Mouse (Mus musculus) hindbrain, embryonic 15.5 days (tissue): ENCODE measurements around the gene Lpcat2. TPM values are rescaled to one million over a fixed set of nuclear protein-coding genes. Genes with fewer than 3 reads are reported as not detected.
A peak's percentile ranks its signal among the peaks of the same experiment; 100 is the strongest.

Experiments
- ATAC-seq: fragments of 200-750 bp; cut with Nextera tagmentation; 2 replicates; pipeline ENCODE4 v1.8.0; 2017; ENCODE audit warnings: low read depth, moderate number of reproducible peaks, moderate TSS enrichment; ENCODE audit not compliant: low FRiP score
- H3K27ac ChIP-seq: fragments of 300-500 bp; sonication (generic); replicated peaks from 2 replicates; pipeline ENCODE4 v1.5.1; 2015; ENCODE audit warnings: mild to moderate bottlenecking, inconsistent platforms
- H3K27me3 ChIP-seq: fragments of 300-500 bp; sonication (generic); 2 replicates; pipeline ENCODE4 v1.6.1; 2015; ENCODE audit warnings: control low read depth, inconsistent platforms
- H3K36me3 ChIP-seq: fragments of 300-500 bp; sonication (generic); 2 replicates; pipeline ENCODE4 v1.6.1; 2015; ENCODE audit warnings: control low read depth, inconsistent platforms
- H3K4me1 ChIP-seq: fragments of 300-500 bp; sonication (generic); replicated peaks from 2 replicates; pipeline ENCODE4 v1.6.1; 2015; ENCODE audit warnings: control low read depth, inconsistent platforms
- H3K4me2 ChIP-seq: fragments of 300-500 bp; sonication (generic); 2 replicates; pipeline ENCODE4 v1.6.1; 2015; ENCODE audit warnings: moderate library complexity, mild to moderate bottlenecking, inconsistent platforms
- H3K4me3 ChIP-seq: fragments of 300-500 bp; sonication (generic); 2 replicates; pipeline ENCODE4 v1.5.1; 2015; ENCODE audit warnings: mild to moderate bottlenecking, inconsistent platforms
- H3K9ac ChIP-seq: fragments of 300-500 bp; sonication (generic); 2 replicates; pipeline ENCODE4 v1.6.1; 2015; ENCODE audit warnings: inconsistent platforms
- H3K9me3 ChIP-seq: fragments of 300-500 bp; sonication (generic); 2 replicates; pipeline ENCODE4 v1.6.1; 2016; ENCODE audit warnings: control low read depth, inconsistent platforms
- WGBS: fragments of 180-500 bp; shearing (Covaris S2); methylation state at CpG from one replicate; pipeline ENCODE4 v1.1.7; 2015; 5-methylcytosine and 5-hydroxymethylcytosine counted together
- polyA plus RNA-seq: library from polyadenylated mRNA; unstranded; fragments of >200 nt; fragmentation: Nextera tagmentation; extraction: Ambion mirVana; gene quantifications from 2 replicates; pipeline ENCODE4 v1.2.1, GENCODE M21; 2015

The Lpcat2 gene
- polyA plus RNA-seq: 9.9 and 11.4 TPM in 2 replicates

DNA sequence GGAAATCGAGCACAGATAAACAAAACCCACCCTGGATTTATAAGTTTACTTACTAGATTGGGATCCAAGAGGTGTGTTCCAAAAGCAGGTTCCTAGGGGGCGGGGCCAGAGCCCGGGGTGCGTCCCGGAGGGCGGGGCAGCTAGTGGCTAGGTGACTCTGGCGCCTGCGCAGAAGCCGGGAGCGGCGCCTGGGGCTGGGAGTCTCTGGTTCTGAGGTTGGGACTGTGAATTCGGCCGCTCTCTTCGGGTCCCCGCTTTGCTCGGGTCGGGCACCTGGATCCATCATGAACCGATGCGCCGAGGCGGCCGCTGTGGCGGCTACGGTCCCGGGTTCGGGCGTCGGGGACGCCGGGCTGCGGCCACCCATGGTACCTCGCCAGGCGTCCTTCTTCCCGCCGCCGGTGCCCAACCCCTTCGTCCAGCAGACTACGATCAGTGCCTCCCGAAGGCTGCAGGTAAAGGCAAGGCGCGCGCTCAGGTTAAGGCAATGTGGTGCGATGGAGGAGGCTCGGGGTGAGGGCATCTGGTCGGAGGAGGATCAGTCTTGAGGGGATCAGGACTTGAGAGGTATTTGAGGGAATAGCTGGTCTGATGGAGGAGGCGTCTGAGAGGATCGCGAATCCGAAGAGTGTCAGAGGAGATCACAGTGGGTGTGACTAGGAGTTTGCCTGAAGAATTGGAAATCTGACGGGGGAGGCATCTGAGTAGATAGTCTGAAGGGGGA lies at the start of gene Lpcat2:
Gene Lpcat2, plus strand, starts transcription at position 169 of the 724 bp plus-strand sequence.
- 1% methylated on average over 50 of the region's 50 CpGs for WGBS

DNA sequence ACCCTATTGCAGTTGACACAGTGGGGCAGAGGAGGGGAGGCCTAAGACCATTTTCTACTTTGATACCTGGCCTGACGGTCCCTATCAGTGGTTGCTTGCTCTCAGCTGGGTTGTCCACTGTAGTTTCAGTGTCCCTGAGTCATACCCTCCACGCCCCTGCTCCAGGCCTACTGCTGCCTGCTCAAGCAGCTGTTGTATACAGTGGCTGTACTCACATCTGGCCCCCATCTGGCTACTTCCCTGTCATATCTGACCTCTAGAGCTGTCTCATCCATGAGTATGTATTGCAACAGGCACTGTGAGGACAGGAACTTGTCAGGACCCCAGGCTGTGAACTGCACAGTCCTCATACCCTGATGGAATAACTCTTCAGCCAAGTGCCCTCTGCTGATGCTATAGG lies 42.4 kb upstream of the Lpcat2 start:
- ATAC-seq: no peak
- Histone ChIP-seq H3K27me3 (0 out of 2 replicates have a peak, but pooled peaks cover 6% of the 10 kb centered on the region), H3K36me3 (no peaks in the 10 kb centered on the region), H3K4me2 (no peak overlapping the region), H3K27ac (no peak overlapping the region), H3K4me1 (no peaks in the 10 kb centered on the region), H3K9ac (no peak overlapping the region), H3K4me3 (no peak overlapping the region), H3K9me3 (no peaks in the 10 kb centered on the region)
- WGBS: 89% methylated on average over 2 of the region's 2 CpGs

More for the DNA sequence above, at the start of gene Lpcat2:
- Histone ChIP-seq H3K4me1 (peaks cover 16% of the 10 kb centered on the region), H3K9me3 (no peaks in the 10 kb centered on the region), H3K4me2 (peak within 1 kb of the TSS; percentile 79), H3K27me3 (0 out of 2 replicates have a peak, but pooled peaks cover 3% of the 10 kb centered on the region), H3K27ac (peak within 1 kb of the TSS; percentile 72), H3K4me3 (peak within 1 kb of the TSS; percentile 77), H3K36me3 (no peaks in the 10 kb centered on the region), H3K9ac (peak within 1 kb of the TSS; percentile 82)
- peak; percentile 74 for ATAC-seq

DNA sequence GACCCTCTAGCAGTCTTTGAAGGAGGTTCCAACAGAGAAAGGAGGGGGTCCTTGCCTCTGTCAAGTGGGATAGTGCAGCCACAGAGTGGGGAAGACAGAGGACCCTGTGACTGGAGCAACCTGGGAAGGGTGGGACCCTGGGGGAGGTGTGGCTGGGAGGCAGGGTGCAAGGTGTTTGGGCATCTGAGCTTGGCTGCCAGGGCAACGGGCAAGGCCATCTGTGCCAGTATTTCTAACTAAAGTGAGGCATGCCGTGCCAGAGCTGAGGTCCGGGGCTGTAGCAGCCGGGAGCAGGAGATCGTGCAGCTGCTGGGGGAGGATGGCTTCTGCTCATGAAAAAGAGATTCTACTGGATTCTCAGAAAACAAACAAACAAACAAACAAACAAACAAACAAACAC lies 39.5 kb upstream of the Lpcat2 start:
- H3K4me1 ChIP-seq: no peaks in the 10 kb centered on the region
- no peak overlapping the region for H3K4me2 ChIP-seq
- H3K9me3 ChIP-seq: no peaks in the 10 kb centered on the region
- no peaks in the 10 kb centered on the region for H3K36me3 ChIP-seq
- H3K27ac ChIP-seq: no peak overlapping the region
- WGBS: 71% methylated on average over 5 of the region's 5 CpGs
- ATAC-seq: no peak
- H3K4me3 ChIP-seq: no peak overlapping the region
- no peak overlapping the region for H3K9ac ChIP-seq
- H3K27me3 ChIP-seq: 0 out of 2 replicates have a peak, but pooled peaks cover 6% of the 10 kb centered on the region

DNA sequence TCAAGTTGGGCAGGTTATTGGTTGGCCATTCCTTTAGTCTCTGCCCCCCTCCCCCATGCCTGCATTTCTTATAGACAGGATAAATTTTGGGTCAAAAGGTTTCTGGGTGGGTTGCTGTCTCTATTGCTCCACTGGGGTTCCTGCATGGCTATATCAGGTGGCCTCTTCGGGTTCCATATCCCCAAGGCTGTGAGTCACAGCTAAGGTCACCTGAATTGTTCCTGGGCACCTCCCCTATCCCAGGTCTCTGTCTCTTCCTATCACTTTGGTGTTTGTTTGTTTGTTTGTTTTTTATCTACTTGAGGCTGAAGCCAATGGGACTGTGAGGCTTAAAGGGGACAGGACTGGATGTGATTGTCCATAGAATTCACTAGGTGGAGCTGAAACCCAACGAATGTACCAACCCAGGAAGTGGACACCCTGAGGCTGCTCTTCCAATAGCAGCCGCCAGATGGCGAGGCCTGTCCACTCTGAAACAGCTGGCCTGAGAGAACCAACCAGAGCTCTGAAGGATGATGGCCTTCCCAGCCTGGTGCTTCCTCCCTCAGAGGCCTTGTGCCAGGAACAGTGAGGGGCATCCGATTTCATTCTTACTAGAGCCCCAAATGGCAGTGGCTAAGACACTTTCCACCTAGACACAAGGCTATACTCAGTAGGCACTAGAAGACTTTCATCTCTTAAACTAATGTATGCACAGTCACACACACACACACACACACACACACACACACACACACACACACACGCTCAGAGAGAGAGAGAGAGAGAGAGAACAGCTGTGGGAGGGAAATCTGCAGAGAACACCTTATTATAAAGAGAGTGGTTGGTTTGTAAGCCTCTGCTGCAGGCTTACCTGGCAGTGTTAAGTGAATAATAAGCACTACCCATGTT lies 37.0 kb upstream of the Lpcat2 start:
- no peaks in the 10 kb centered on the region for H3K4me1 ChIP-seq
- no peaks in the 10 kb centered on the region for H3K9me3 ChIP-seq
- no peaks in the 10 kb centered on the region for H3K36me3 ChIP-seq
- WGBS: 25% methylated on average over 6 of the region's 6 CpGs
- no peak overlapping the region for H3K9ac ChIP-seq
- peak; percentile 91 for ATAC-seq
- no peak overlapping the region for H3K4me2 ChIP-seq
- H3K27me3 ChIP-seq: 0 out of 2 replicates have a peak, but pooled peaks cover 6% of the 10 kb centered on the region
- H3K27ac ChIP-seq: no peak overlapping the region
- no peak overlapping the region for H3K4me3 ChIP-seq

DNA sequence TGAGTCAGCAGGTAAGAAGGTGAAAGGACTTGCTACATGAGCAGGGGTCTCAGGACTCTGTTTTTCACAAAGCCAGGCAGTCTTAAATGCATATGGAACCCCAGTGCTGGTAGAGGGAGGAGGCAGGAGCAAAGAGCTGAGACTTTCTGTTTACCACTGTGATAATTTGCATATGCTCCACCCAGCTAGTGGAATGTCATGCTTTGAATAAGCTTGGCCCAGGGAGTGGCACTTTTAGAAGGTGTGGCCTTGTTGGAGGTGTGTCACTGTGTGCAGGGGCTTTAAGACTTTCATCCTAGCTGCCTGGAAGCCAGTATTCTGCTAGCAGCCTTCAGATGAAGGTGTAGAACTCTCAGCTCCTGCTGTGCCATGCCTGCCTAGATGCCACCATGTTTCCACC lies 34.0 kb upstream of the Lpcat2 start:
- Histone ChIP-seq H3K9ac (no peak overlapping the region), H3K4me2 (no peak overlapping the region), H3K27me3 (peaks cover 12% of the 10 kb centered on the region; the same call in 1 of the 2 replicates), H3K4me3 (no peak overlapping the region), H3K9me3 (no peaks in the 10 kb centered on the region), H3K36me3 (no peaks in the 10 kb centered on the region), H3K27ac (no peak overlapping the region), H3K4me1 (no peaks in the 10 kb centered on the region)
- ATAC-seq: no peak

DNA sequence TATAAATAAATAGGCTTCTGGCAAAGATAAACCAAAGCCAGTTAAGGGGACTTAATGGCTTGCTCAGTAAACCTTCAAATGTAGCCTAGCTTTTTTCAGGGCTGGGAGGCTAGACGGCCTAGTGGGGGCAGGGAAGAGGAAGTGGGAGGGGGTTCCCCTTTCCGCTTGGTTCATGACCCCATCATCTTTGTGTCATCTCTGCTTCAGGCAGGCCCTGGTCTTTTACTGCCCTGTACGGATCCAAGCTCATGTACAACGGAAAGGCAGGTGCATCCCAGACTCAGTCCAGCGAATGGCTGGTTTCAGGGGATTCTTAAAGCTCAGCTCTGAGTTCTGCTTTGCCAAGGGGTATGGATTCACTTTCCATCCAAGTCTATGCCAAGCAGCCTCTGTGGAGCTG lies 32.8 kb upstream of the Lpcat2 start:
- ATAC-seq: no peak
- 81% methylated on average over 5 of the region's 5 CpGs for WGBS

DNA sequence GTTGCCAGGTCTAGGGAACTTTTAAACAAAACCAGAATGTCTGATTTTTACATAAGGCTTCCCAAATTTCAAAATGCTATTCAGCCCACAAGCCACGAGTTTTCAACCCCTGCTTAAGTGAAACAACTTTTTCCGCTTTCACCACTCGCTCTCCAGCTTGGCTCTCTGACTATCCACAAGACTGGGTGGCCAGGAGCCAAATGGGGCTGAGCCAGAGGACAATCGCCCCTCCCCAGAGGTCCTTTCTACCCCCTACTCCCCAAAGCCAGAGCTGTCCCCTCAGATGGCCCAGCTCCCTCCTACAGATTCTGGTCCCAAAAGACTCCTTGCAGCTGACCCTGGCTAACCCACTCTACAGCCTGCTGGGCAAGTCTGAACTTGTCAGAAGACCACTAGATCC lies 29.1 kb upstream of the Lpcat2 start:
- Histone ChIP-seq H3K4me3 (no peak overlapping the region), H3K27ac (no peak overlapping the region), H3K9me3 (no peaks in the 10 kb centered on the region), H3K9ac (no peak overlapping the region), H3K27me3 (peaks cover 19% of the 10 kb centered on the region), H3K36me3 (no peaks in the 10 kb centered on the region), H3K4me2 (no peak overlapping the region), H3K4me1 (peaks cover 17% of the 10 kb centered on the region)
- no peak for ATAC-seq
- 69% methylated on average over 4 of the region's 4 CpGs for WGBS

More for the DNA sequence above, 32.8 kb upstream of the Lpcat2 start:
- H3K4me2 ChIP-seq: no peak overlapping the region
- H3K9ac ChIP-seq: no peak overlapping the region
- H3K9me3 ChIP-seq: no peaks in the 10 kb centered on the region
- no peak overlapping the region for H3K27ac ChIP-seq
- H3K27me3 ChIP-seq: peaks cover 17% of the 10 kb centered on the region
- H3K4me3 ChIP-seq: no peak overlapping the region
- peaks cover 6% of the 10 kb centered on the region for H3K4me1 ChIP-seq
- H3K36me3 ChIP-seq: no peaks in the 10 kb centered on the region

DNA sequence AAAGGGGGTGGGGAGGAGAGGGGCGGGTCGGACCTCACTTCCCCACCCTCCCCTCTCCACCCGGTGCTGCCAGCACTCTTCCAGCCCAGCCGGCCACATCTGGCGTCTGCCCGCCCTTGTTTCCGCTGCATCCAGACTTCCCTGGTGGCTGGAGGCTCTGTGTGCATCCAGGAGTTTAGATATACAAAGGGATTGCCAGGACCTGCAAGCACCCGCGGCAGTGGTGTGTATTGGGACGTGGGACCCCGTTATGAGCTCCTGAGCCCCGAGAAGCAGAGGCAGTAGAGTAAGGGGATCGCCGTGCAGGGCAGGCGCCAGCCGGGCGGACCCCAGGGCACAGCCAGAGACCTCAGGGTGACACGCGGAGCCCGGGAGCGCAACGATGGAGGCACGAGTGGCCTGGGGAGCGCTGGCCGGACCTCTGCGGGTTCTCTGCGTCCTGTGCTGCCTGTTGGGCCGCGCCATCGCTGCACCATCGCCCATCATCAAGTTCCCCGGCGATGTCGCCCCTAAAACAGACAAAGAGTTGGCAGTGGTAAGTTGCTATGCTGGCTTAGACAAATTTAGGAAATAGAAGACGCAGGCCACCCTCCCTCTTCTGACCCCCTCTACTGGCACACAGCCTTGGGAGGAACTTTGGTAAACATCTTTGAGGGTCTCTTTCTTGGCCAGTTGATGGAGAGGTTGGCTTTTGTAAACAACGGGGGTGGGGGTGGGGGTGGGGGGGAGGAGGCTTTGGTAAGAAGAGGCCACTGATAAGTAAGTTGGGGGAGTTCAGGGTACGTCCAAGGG lies 27.7 kb upstream of the Lpcat2 start, which contains the start of gene Mmp2:
Gene Mmp2, plus strand, starts transcription at position 49 of the 792 bp plus-strand sequence.
- ATAC-seq: peak; percentile 31; the same call in 1 of the 2 replicates
- WGBS: 1% methylated on average over 36 of the region's 37 CpGs

DNA sequence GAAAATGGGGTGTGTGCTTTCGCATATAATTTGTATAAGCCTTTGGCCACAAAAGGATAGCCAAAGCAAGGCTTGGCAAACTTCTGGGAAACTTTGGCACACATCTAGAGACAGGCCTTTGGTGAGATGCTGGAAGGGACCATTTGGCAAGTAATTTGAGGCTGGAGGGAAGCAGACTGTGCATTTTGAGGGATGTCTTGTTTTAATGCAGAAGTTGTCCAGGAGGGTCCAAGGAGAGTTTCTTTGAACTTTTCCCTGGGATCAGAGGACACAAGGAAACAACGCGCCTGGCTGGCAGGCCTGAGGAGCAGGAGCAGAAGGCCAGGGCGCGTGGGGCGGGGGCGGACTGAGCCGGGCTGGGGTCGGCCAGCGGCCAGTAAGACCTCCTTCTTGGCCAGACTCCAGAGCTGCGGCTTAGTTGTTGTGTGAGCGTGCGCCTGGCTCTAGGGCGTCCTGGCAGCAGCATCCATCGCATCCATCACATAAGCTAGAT lies 26.8 kb upstream of the Lpcat2 start:
- Histone ChIP-seq H3K4me1 (peaks cover 17% of the 10 kb centered on the region), H3K9me3 (no peaks in the 10 kb centered on the region), H3K36me3 (no peaks in the 10 kb centered on the region), H3K27ac (no peak overlapping the region), H3K4me3 (0 out of 2 replicates have a peak overlapping the region, but pooled peaks have one; percentile 47), H3K9ac (no peak overlapping the region), H3K27me3 (peaks cover 19% of the 10 kb centered on the region), H3K4me2 (peak overlapping the region; percentile 93)
- ATAC-seq: peak; percentile 89
- 40% methylated on average over 15 of the region's 15 CpGs for WGBS

More for the DNA sequence above, 27.7 kb upstream of the Lpcat2 start, which contains the start of gene Mmp2:
- H3K27me3 ChIP-seq: peaks cover 19% of the 10 kb centered on the region
- H3K9me3 ChIP-seq: no peaks in the 10 kb centered on the region
- peak within 1 kb of the TSS; percentile 47 for H3K4me3 ChIP-seq
- H3K4me1 ChIP-seq: peaks cover 17% of the 10 kb centered on the region
- H3K27ac ChIP-seq: 0 out of 2 replicates have a peak within 1 kb of the TSS, but pooled peaks have one; percentile 20
- H3K4me2 ChIP-seq: peak within 1 kb of the TSS; percentile 93
- no peaks in the 10 kb centered on the region for H3K36me3 ChIP-seq
- H3K9ac ChIP-seq: peak within 1 kb of the TSS; percentile 54

DNA sequence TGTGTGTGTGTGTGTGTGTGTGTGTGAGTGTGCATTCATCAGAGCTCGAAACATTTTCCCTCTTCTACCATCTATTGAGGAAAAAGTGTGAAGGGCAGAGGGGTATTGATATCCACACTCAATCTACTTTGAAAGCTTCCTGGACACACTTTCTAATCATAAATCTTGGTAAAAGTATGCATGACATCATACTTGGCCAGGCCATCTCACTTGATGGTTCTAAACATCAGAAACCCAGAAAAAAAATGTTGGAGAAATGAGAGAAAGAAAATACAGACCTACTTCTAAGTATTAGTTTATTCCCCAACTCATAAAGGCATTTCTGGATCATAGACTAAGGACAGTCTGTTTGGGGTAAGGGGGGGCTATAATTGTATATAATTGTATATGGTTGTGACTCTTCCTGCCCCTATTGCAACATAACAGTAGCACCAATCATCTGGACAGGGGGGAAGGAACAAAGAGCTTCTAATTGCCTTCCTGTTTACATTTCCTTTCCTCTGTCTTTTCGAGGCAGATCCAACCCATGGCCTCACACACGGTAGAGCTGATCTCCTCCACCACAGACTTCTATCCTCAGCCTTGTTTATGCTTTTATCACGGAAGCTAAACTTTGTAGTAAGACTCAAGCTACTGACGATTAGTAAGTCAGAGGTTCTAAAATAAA lies 20.9 kb upstream of the Lpcat2 start:
- Histone ChIP-seq H3K4me1 (no peaks in the 10 kb centered on the region), H3K36me3 (no peaks in the 10 kb centered on the region), H3K27ac (no peak overlapping the region), H3K9me3 (no peaks in the 10 kb centered on the region), H3K4me2 (no peak overlapping the region), H3K4me3 (no peak overlapping the region), H3K9ac (no peak overlapping the region), H3K27me3 (no peaks in the 10 kb centered on the region)
- no peak for ATAC-seq
- 82% methylated on average over 5 of the region's 5 CpGs for WGBS
